Mouse (Mus musculus) brain, embryonic 14.5 days (tissue): ENCODE results near the gene Rad18.

ENCODE experiments used
- CTCF ChIP-seq: fragments of 200-500 bp; IDR thresholded peaks from 2 replicates; pipeline ENCODE4 v1.5.1; 2012; ENCODE audit warnings: inconsistent platforms, mild to moderate bottlenecking, moderate library complexity, borderline replicate concordance; ENCODE audit not compliant: insufficient read depth, insufficient read length; ENCODE audit errors: extremely low read depth
- POLR2A ChIP-seq: fragments of 200-500 bp; IDR thresholded peaks from 2 replicates; pipeline ENCODE4 v1.6.1; 2012; ENCODE audit warnings: mild to moderate bottlenecking, inconsistent platforms, borderline replicate concordance; ENCODE audit not compliant: poor library complexity, insufficient read depth, insufficient read length, severe bottlenecking; ENCODE audit errors: extremely low read depth

GRCm38 (mm10) chr6:112574558-112574957 lies 121.9 kb downstream of the Rad18 start:
- TF ChIP-seq POLR2A = no peak
- TF ChIP-seq CTCF = no peak
